Mouse (Mus musculus): Measurements from ENCODE around the gene Lrch1.

DNA sequence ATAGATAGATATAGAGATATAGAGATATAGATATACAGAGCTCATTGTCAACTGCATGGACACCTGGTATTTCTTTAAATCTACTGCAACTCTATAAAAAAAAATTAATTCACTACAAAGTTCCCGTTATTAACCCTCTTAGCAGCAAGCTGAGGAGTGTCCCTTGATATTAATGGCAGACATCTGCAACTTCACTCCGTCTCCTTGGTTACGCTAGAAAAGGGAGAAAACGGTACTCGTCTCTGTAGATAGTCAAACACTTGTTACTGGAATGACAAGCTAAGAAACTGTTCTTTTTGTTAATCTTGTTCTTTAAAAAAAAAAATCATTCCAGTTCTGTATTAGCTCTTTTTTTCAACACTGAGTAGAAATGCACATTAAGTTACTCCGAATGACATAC, 54.0 kb downstream of the Lrch1 start:
- TF ChIP-seq CTCF (IDR thresholded peaks at IDR 0.05; ENCODE audit: extremely low read depth, insufficient read depth, insufficient read length, insufficient replicate concordance) (no peak), POLR2A (IDR thresholded peaks at IDR 0.05; ENCODE audit: low read depth, low read length) (no peak)
